Mouse (Mus musculus) cortical plate, adult 2 months (tissue): ENCODE measurements around the gene Ptrh1.

Source experiments
- CTCF ChIP-seq: fragments of 200-500 bp; IDR thresholded peaks from 2 replicates; pipeline ENCODE4 v1.5.1; 2011; ENCODE audit warnings: mild to moderate bottlenecking, control low read depth, low read length; ENCODE audit not compliant: insufficient read depth; ENCODE audit errors: extremely low read depth
- POLR2A ChIP-seq: fragments of 200-500 bp; IDR thresholded peaks from 2 replicates; pipeline ENCODE4 v1.6.1; 2011; ENCODE audit warnings: mild to moderate bottlenecking, low read length, control low read depth; ENCODE audit not compliant: insufficient read depth; ENCODE audit errors: extremely low read depth

- TF ChIP-seq CTCF (no peak), POLR2A (no peak)
Observed at GRCm38 (mm10) chr2:32744272-32744982, 31.2 kb upstream of the Ptrh1 start.
